Mouse (Mus musculus): ENCODE results near the gene Mgat5.

GRCm38 (mm10) chr1:127484188-127484587, 279.4 kb downstream of the Mgat5 start:
- TF ChIP-seq CTCF (conservative IDR thresholded peaks at IDR 0.05; ENCODE audit: insufficient read depth, insufficient read length, low read depth, low read length) (no peak), POLR2A (IDR thresholded peaks at IDR 0.05; ENCODE audit: low read depth, low read length) (no peak)
